Mouse (Mus musculus): ENCODE results near the gene Klk5.

DNA sequence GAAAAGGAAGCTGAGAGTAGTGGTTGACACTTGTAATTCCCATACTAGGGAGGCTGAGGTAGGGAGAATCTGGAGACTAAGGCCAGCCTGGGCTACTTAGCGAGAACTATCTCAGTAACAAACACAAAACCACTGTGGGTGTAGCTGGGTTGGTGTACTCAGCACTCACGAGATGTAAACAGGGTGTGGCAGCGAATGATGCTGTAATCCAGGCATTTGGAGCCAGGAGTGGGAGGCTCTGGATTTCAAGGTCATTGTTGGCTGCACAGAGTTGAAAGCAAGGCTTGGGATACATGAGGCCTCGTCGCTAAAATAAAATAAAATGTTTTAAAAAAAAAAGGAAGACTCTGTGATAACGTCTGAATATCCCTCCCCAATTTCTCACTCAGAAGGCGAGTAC, 14.5 kb downstream of the Klk5 start:
- TF ChIP-seq CTCF (IDR thresholded peaks at IDR 0.05; ENCODE audit: borderline replicate concordance, control insufficient read depth, extremely low read depth, insufficient read depth, low read length, poor library complexity) (no peak), POLR2A (IDR thresholded peaks at IDR 0.05; ENCODE audit: control insufficient read depth, extremely low read depth, insufficient read depth, low read length, poor library complexity) (no peak)

All from thymus, adult 2 months (tissue).